Mouse (Mus musculus) urinary bladder, adult 18-20 months (tissue): ENCODE results near the gene Rusc2.

Source experiments
- DNase-seq, 2 experiments: peaks; one replicate each; pipeline ENCODE4 v3.0.0; 2022; ENCODE audit warnings: low spot score in 2 of 2, mixed read lengths in 2 of 2

Gene Rusc2

GRCm38 (mm10) chr4:43442456-43443361 is 60.9 kb downstream of the Rusc2 start:
- peak; percentile 55 to 77 for DNase-seq

DNA sequence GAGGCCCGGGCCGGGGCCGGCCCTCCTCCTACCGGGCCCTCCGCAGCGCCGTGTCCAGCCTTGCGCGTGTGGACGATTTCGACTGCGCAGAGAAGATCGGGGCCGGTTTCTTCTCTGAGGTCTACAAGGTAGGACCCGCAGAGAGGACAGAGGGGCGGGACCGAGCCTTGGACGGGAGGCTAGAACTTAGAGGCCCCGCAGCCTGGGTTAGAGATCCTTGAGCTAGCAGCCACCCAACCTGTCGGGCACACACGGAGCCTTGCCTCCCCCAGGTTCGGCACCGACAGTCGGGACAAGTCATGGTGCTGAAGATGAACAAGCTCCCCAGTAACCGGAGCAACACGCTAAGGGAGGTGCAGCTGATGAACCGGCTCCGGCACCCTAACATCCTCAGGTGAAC is 61.7 kb downstream of the Rusc2 start:
- peak in 1 of 2 experiments; percentile 50 for DNase-seq

- no peak for DNase-seq
Observed at GRCm38 (mm10) chr4:43447251-43447650, 65.5 kb downstream of the Rusc2 start.

DNA sequence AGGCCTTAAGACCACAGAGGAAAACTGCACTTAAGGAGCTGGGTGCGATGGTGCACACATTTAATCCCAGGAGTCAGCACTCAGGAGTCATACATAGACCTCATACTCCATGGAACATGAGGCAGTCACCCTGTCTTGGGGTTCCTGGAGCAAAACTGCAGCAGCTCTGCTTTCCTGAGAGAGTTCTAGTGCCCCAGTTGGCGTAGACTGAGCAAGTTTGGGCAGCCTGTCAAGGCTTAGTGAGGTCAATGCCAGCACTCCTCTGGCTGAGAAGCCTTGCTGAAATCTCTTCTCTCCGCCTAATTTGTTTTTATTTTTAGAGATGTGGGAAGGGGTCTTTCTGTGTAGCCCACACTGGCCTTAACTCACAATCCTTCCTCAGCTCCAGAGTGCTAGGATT is 66.8 kb downstream of the Rusc2 start:
- DNase-seq, result no peak

- DNase-seq, result no peak
Observed at GRCm38 (mm10) chr4:43452315-43452714, 70.5 kb downstream of the Rusc2 start.

- DNase-seq, result no peak
Observed at GRCm38 (mm10) chr4:43453413-43453812, 71.6 kb downstream of the Rusc2 start.

- no peak for DNase-seq
Observed at GRCm38 (mm10) chr4:43454041-43454836, 72.5 kb downstream of the Rusc2 start, which contains the start of gene Cd72. Cd72 (minus strand) TSS chr4:43454628.

GRCm38 (mm10) chr4:43456470-43456869 is 74.7 kb downstream of the Rusc2 start:
- no peak for DNase-seq

GRCm38 (mm10) chr4:43457124-43457523 is 75.3 kb downstream of the Rusc2 start:
- DNase-seq, result no peak

DNA sequence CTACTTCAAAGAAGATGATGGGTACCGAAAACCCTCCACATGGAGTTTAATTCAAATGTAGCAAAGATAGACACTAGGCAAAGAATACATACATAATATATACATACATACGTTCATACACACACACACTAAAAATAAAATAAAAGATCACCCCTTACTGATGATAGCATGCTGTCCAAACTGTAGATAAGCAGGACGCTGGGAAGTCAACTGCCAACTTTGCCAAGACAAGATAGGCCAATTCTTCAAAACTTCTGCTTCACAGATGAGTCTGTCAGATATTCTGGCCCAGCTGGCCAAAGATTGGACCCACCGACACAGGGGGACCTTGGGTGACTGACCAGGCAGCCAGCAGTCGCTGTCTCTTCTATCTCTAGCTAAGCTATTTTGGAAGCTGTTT is 81.3 kb downstream of the Rusc2 start:
- no peak for DNase-seq

GRCm38 (mm10) chr4:43465935-43466334 is 84.2 kb downstream of the Rusc2 start:
- DNase-seq, result no peak

- DNase-seq, result no peak
Observed at GRCm38 (mm10) chr4:43466872-43467271, 85.1 kb downstream of the Rusc2 start.

GRCm38 (mm10) chr4:43470301-43470700 is 88.5 kb downstream of the Rusc2 start:
- DNase-seq, result no peak

GRCm38 (mm10) chr4:43473636-43474035 is 91.9 kb downstream of the Rusc2 start:
- no peak for DNase-seq

- DNase-seq, result no peak
Observed at GRCm38 (mm10) chr4:43476604-43477003, 94.8 kb downstream of the Rusc2 start.
